Mouse (Mus musculus) liver, postnatal 0 days (tissue): ENCODE data around the gene Treh. TPM values are rescaled to one million over a fixed set of nuclear protein-coding genes. Genes with fewer than 3 reads are reported as not detected.
A peak's percentile ranks its signal among the peaks of the same experiment; 100 is the strongest.

Experiments
- ATAC-seq: fragments of 200-750 bp; cut with Nextera tagmentation; 2 replicates; pipeline ENCODE4 v1.8.0; 2017; ENCODE audit warnings: mild to moderate bottlenecking, moderate library complexity
- DNase-seq: peaks from one replicate; pipeline ENCODE4 v3.0.0-alpha.2; 2016
- H3K27ac ChIP-seq: fragments of 300-500 bp; sonication (generic); 2 replicates; pipeline ENCODE4 v1.5.1; 2014; ENCODE audit warnings: antibody characterized with exemption, moderate library complexity, mild to moderate bottlenecking, low read depth
- H3K27me3 ChIP-seq: fragments of 300-500 bp; sonication (generic); 2 replicates; pipeline ENCODE4 v1.6.1; 2014; ENCODE audit warnings: low read length, control low read depth, mixed read lengths; ENCODE audit not compliant: insufficient read depth
- H3K36me3 ChIP-seq: fragments of 300-500 bp; sonication (generic); replicated peaks from 2 replicates; pipeline ENCODE4 v1.6.1; 2014; ENCODE audit warnings: mild to moderate bottlenecking, control low read depth, low read length, moderate library complexity, mixed read lengths; ENCODE audit not compliant: insufficient read depth
- H3K4me1 ChIP-seq: fragments of 300-500 bp; sonication (generic); 2 replicates; pipeline ENCODE4 v1.6.1; 2014; ENCODE audit warnings: antibody characterized with exemption, mild to moderate bottlenecking, control low read depth; ENCODE audit not compliant: insufficient read depth
- H3K4me2 ChIP-seq: fragments of 300-500 bp; sonication (generic); 2 replicates; pipeline ENCODE4 v1.6.1; 2014; ENCODE audit warnings: low read depth, mild to moderate bottlenecking, low read length, moderate library complexity, mixed read lengths
- H3K4me3 ChIP-seq: fragments of 300-500 bp; sonication (generic); 2 replicates; pipeline ENCODE4 v1.5.1; 2014; ENCODE audit warnings: low read depth, low read length
- H3K9ac ChIP-seq: fragments of 300-500 bp; sonication (generic); replicated peaks from 2 replicates; pipeline ENCODE4 v1.6.1; 2014; ENCODE audit warnings: mild to moderate bottlenecking, moderate library complexity
- H3K9me3 ChIP-seq: fragments of 300-500 bp; sonication (generic); 2 replicates; pipeline ENCODE4 v1.6.1; 2016; ENCODE audit warnings: mild to moderate bottlenecking, control low read depth, low read length, mixed read lengths
- CTCF ChIP-seq: sonication (generic); IDR thresholded peaks from 2 replicates; pipeline ENCODE4 v1.5.1; 2016; ENCODE audit warnings: antibody characterized with exemption, low read depth
- EP300 ChIP-seq: IDR thresholded peaks from 2 replicates; pipeline ENCODE4 v1.6.1; 2016; ENCODE audit warnings: antibody characterized with exemption, low read depth, mild to moderate bottlenecking
- WGBS: fragments of 180-500 bp; shearing (Covaris S2); extraction: QIAGEN DNeasy Blood & Tissue Kit; methylation state at CpG from one replicate; pipeline ENCODE4 v1.1.7; 2014; ENCODE audit not compliant: insufficient replicate concordance; 5-methylcytosine and 5-hydroxymethylcytosine counted together
- polyA plus RNA-seq: library from polyadenylated mRNA; unstranded; fragments of >200 nt; fragmentation: Nextera tagmentation; extraction: Ambion mirVana; gene quantifications from 2 replicates; pipeline ENCODE4 v1.2.1, GENCODE M21; 2015

Gene Treh
- polyA plus RNA-seq, 1 experiment from 2014 or later, result 0.94 TPM

GRCm38 (mm10) chr9:44646366-44646765, 26.7 kb upstream of the Treh start:
- peak overlapping the region; percentile 29; the same call in 1 of the 2 replicates for H3K27ac ChIP-seq
- no peaks in the 10 kb centered on the region for H3K27me3 ChIP-seq
- H3K9me3 ChIP-seq, result no peaks in the 10 kb centered on the region
- ATAC-seq, result no peak
- TF ChIP-seq CTCF (no peak), EP300 (no peak)
- H3K4me2 ChIP-seq, result peak overlapping the region; percentile 48
- no peak for DNase-seq
- H3K9ac ChIP-seq, result no peak overlapping the region
- WGBS, result 51% methylated on average over 6 of the region's 6 CpGs
- no peak overlapping the region for H3K4me3 ChIP-seq
- H3K4me1 ChIP-seq, result 0 out of 2 replicates have a peak, but pooled peaks cover 5% of the 10 kb centered on the region
- H3K36me3 ChIP-seq, result no peaks in the 10 kb centered on the region

DNA sequence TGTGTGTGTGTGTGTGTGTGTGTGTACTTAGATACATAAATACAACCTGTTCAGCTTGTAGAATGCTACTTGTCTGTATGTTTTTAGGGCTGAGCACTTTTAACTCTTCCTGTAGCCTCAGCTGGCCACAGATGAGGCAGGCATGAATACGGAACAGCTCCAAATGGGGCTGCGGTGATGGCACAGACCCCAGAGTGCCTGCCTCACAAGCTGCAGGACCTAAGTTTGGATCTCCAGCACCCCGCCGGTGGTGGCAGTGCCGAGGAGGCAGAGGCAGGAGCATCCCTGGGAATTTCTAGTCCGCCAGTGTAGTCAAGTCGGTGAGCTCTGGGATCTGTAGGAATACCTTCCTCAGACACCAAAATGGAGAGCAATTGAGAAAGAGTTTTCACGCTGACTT, 26.0 kb upstream of the Treh start:
- no peak overlapping the region for H3K4me2 ChIP-seq
- H3K9ac ChIP-seq, result no peak overlapping the region
- 83% methylated on average over 8 of the region's 8 CpGs for whole genome bisulfite sequencing
- DNase-seq, result no peak
- 0 out of 2 replicates have a peak, but pooled peaks cover 5% of the 10 kb centered on the region for H3K4me1 ChIP-seq
- H3K27me3 ChIP-seq, result no peaks in the 10 kb centered on the region
- no peak overlapping the region for H3K27ac ChIP-seq
- no peak overlapping the region for H3K4me3 ChIP-seq
- no peak for TF ChIP-seq CTCF
- no peak for ATAC-seq
- no peaks in the 10 kb centered on the region for H3K9me3 ChIP-seq
- no peaks in the 10 kb centered on the region for H3K36me3 ChIP-seq

DNA sequence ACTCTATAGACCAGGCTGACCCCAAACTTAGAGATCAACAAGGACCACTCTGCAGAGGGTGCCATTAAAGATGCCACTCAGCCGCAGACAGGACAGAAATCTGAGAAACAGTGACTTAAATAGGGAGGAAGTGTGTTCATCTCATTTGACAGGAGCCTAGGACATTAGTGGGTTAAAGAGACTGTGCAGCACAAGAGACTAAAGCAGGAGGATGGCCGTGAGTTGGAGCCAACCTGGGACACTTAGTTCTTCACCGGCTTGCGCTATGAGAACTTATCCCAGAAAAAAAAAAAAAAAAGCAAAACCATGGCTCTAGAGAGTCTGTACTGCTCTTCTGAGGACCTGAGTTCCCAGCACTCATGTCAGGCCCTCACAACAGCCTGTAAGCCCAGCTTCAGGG, 25.4 kb upstream of the Treh start:
- no peak overlapping the region for H3K9ac ChIP-seq
- 0 out of 2 replicates have a peak, but pooled peaks cover 5% of the 10 kb centered on the region for H3K4me1 ChIP-seq
- H3K9me3 ChIP-seq, result no peaks in the 10 kb centered on the region
- no peak overlapping the region for H3K4me2 ChIP-seq
- no peak overlapping the region for H3K4me3 ChIP-seq
- DNase-seq (no peak), ATAC-seq (no peak)
- no peaks in the 10 kb centered on the region for H3K36me3 ChIP-seq
- TF ChIP-seq CTCF, result no peak
- no peak for TF ChIP-seq EP300
- H3K27me3 ChIP-seq, result no peaks in the 10 kb centered on the region
- no peak overlapping the region for H3K27ac ChIP-seq
- 84% methylated on average over 4 of the region's 4 CpGs for WGBS

DNA sequence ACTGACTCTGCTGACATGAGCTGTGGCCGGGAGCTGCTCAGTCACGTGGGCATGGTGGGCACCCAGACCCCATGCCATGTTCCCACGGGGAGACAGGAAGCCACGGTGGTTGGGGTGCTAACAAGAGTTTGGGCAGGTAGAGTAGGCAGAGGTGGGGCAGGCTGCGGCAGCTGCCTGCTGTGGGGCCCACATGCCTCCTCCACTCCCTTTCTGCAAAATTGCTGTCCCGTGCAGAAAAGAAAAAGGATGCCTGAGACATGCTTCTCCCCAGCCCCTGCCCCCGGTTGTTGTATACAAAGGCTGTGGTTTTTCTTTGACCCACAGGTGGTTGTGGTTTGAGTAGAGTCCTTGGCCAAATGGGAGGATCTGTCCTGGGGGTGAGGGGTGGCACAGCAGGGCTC, 24.2 kb upstream of the Treh start:
- no peak overlapping the region for H3K4me3 ChIP-seq
- no peak overlapping the region for H3K27ac ChIP-seq
- ATAC-seq (no peak), DNase-seq (no peak)
- no peaks in the 10 kb centered on the region for H3K36me3 ChIP-seq
- WGBS, result 29% methylated on average over 7 of the region's 7 CpGs
- H3K4me1 ChIP-seq, result 0 out of 2 replicates have a peak, but pooled peaks cover 5% of the 10 kb centered on the region
- TF ChIP-seq EP300 (no peak), CTCF (no peak)
- no peaks in the 10 kb centered on the region for H3K9me3 ChIP-seq
- no peak overlapping the region for H3K9ac ChIP-seq
- no peaks in the 10 kb centered on the region for H3K27me3 ChIP-seq
- no peak overlapping the region for H3K4me2 ChIP-seq

DNA sequence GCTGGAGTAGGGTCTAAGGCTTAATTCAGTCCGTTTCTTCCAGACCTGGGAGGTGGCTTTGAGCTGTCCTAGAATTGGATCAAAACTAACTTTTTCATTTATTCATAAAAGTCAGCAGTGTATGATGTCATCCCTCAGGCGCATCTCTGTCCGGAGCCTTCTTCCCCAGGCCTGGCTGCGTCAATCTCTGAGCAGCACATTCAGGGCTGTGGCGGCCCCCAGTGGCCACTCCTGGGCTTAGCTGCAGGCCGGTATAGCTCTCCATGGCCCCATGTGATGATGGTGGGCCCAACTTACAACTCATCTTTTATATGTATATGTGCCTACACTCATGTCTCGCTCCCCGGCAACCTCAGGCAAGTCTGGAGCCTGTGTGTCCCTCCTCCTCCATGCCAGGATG, 21.0 kb upstream of the Treh start:
- H3K9me3 ChIP-seq, result no peaks in the 10 kb centered on the region
- H3K9ac ChIP-seq, result no peak overlapping the region
- ATAC-seq (peak; percentile 83), DNase-seq (peak; percentile 82)
- 10% methylated on average over 8 of the region's 8 CpGs for WGBS
- no peak overlapping the region for H3K4me2 ChIP-seq
- no peaks in the 10 kb centered on the region for H3K36me3 ChIP-seq
- TF ChIP-seq EP300 (no peak), CTCF (peak; percentile 92)
- no peak overlapping the region for H3K27ac ChIP-seq
- peaks cover 4% of the 10 kb centered on the region; the same call in 1 of the 2 replicates for H3K4me1 ChIP-seq
- no peak overlapping the region for H3K4me3 ChIP-seq
- no peaks in the 10 kb centered on the region for H3K27me3 ChIP-seq

DNA sequence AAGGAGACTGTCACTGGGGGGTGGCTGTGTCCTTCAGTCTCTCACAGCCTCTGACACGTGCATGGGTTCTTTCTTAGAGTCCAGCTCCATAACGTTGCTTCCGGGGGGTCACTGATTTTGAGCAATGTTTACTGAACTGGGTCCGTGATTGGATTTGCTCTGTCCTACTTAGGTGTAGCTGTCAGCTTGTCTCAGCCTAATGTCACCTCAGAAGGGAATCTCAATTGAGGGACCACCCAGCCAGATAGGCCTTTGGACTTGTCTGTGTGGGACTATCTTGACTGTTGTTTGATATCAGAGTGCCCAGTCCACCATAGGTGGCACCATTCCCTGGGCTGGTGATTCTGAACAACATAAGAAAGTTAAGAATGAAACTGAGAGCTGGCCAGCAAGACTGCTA, 19.1 kb upstream of the Treh start:
- no peaks in the 10 kb centered on the region for H3K27me3 ChIP-seq
- H3K9ac ChIP-seq, result no peak overlapping the region
- TF ChIP-seq EP300 (no peak), CTCF (no peak)
- H3K27ac ChIP-seq, result no peak overlapping the region
- no peaks in the 10 kb centered on the region for H3K36me3 ChIP-seq
- H3K4me3 ChIP-seq, result no peak overlapping the region
- DNase-seq (no peak), ATAC-seq (no peak)
- WGBS, result 72% methylated on average over 4 of the region's 4 CpGs
- no peaks in the 10 kb centered on the region for H3K9me3 ChIP-seq
- peaks cover 4% of the 10 kb centered on the region; the same call in 1 of the 2 replicates for H3K4me1 ChIP-seq
- H3K4me2 ChIP-seq, result no peak overlapping the region
